Mouse (Mus musculus): ENCODE measurements around the gene Vcp. TPM values are rescaled to one million over a fixed set of nuclear protein-coding genes. Genes with fewer than 3 reads are reported as not detected.

The Vcp gene
- polyA plus RNA-seq, 1 experiment from 2014 or later = 497 TPM

GRCm38 (mm10) chr4:42948527-42948926 is 51.8 kb downstream of the Vcp start:
- ATAC-seq (ENCODE audit: insufficient read depth, low FRiP score) = no peak
- no peak overlapping the region for H3K4me3 ChIP-seq (replicated peaks; ENCODE audit: low read length)
- no peaks in the 10 kb centered on the region for H3K36me3 ChIP-seq (ENCODE audit: control insufficient read depth, insufficient read depth, low read length)
- no peak overlapping the region for H3K9ac ChIP-seq (ENCODE audit: low read length)
- no peaks in the 10 kb centered on the region for H3K9me3 ChIP-seq (replicated peaks; ENCODE audit: control insufficient read depth, low read length)
- H3K27ac ChIP-seq (ENCODE audit: low read length) = no peak overlapping the region
- peaks cover 7% of the 10 kb centered on the region; the same call in 1 of the 2 replicates for H3K27me3 ChIP-seq (ENCODE audit: control insufficient read depth, insufficient read depth, low read length)
- no peak overlapping the region; the same call in 1 of the 2 replicates for H3K4me2 ChIP-seq (ENCODE audit: low read depth, low read length)
- peaks cover 16% of the 10 kb centered on the region for H3K4me1 ChIP-seq (ENCODE audit: control insufficient read depth, insufficient read depth, low read length)
- 31% methylated on average over 13 of the region's 13 CpGs for WGBS

- Histone ChIP-seq H3K9me3 (replicated peaks; ENCODE audit: control insufficient read depth, low read length) (no peaks in the 10 kb centered on the region), H3K4me2 (ENCODE audit: low read depth, low read length) (no peak overlapping the region), H3K27ac (ENCODE audit: low read length) (no peak overlapping the region), H3K36me3 (ENCODE audit: control insufficient read depth, insufficient read depth, low read length) (no peaks in the 10 kb centered on the region), H3K27me3 (ENCODE audit: control insufficient read depth, insufficient read depth, low read length) (peaks cover 7% of the 10 kb centered on the region; the same call in 1 of the 2 replicates), H3K9ac (ENCODE audit: low read length) (no peak overlapping the region), H3K4me1 (ENCODE audit: control insufficient read depth, insufficient read depth, low read length) (peaks cover 16% of the 10 kb centered on the region), H3K4me3 (replicated peaks; ENCODE audit: low read length) (no peak overlapping the region)
- no peak for ATAC-seq (ENCODE audit: insufficient read depth, low FRiP score)
- 62% methylated on average over 10 of the region's 10 CpGs for WGBS
Observed at GRCm38 (mm10) chr4:42946733-42947290, 53.5 kb downstream of the Vcp start.

DNA sequence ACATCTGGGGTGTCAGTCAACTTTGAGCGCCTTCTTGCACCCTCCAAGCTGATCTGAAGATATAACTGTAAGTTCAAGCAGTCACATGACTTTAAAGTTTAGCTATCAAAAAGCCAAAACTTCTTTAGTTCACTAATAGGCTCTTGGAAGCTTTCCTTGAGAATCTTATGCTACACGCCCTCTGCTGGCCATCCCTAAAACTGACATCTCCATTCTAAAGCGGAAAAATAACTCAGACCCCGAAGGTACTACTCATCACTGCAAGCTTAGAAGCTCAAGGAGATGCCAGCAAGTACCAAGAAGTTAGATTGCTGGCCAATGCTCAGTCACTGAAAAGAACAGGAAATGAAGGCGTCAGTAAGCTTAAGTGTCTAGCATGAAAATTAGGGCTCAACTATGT is 54.4 kb downstream of the Vcp start:
- Histone ChIP-seq H3K4me3 (replicated peaks; ENCODE audit: low read length) (no peak overlapping the region), H3K27ac (ENCODE audit: low read length) (no peak overlapping the region), H3K9me3 (replicated peaks; ENCODE audit: control insufficient read depth, low read length) (no peaks in the 10 kb centered on the region), H3K4me1 (ENCODE audit: control insufficient read depth, insufficient read depth, low read length) (peaks cover 10% of the 10 kb centered on the region), H3K4me2 (ENCODE audit: low read depth, low read length) (no peak overlapping the region), H3K27me3 (ENCODE audit: control insufficient read depth, insufficient read depth, low read length) (peaks cover 7% of the 10 kb centered on the region; the same call in 1 of the 2 replicates), H3K36me3 (ENCODE audit: control insufficient read depth, insufficient read depth, low read length) (no peaks in the 10 kb centered on the region), H3K9ac (ENCODE audit: low read length) (no peak overlapping the region)
- WGBS = 4% methylated on average over 5 of the region's 5 CpGs
- ATAC-seq (ENCODE audit: insufficient read depth, low FRiP score) = no peak

DNA sequence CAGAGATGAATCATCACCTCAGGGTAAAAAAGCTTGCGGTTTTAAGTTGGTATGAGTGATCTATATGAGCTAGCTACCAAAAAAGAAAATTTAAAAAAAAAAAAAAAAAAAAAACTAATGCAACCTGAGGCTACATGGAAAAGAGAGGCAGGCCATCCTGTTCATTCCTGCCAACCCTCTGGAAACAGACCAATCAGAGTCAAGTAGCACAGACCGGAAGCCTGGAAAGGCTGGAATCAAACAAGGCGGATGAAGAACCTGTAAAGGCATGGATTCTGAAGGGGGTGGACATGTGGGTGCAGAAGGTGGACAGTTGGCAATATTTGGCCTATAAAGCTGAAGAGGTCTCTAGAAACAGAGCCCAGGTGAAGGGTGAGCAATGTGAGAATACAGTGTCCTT is 54.9 kb downstream of the Vcp start:
- ATAC-seq (ENCODE audit: insufficient read depth, low FRiP score) = no peak
- Histone ChIP-seq H3K36me3 (ENCODE audit: control insufficient read depth, insufficient read depth, low read length) (no peaks in the 10 kb centered on the region), H3K4me2 (ENCODE audit: low read depth, low read length) (no peak overlapping the region), H3K27me3 (ENCODE audit: control insufficient read depth, insufficient read depth, low read length) (peaks cover 7% of the 10 kb centered on the region; the same call in 1 of the 2 replicates), H3K4me1 (ENCODE audit: control insufficient read depth, insufficient read depth, low read length) (peaks cover 9% of the 10 kb centered on the region), H3K9me3 (replicated peaks; ENCODE audit: control insufficient read depth, low read length) (no peaks in the 10 kb centered on the region), H3K4me3 (replicated peaks; ENCODE audit: low read length) (no peak overlapping the region), H3K27ac (ENCODE audit: low read length) (no peak overlapping the region), H3K9ac (ENCODE audit: low read length) (no peak overlapping the region)
- 85% methylated on average over 3 of the region's 3 CpGs for WGBS

GRCm38 (mm10) chr4:42945043-42945442 is 55.3 kb downstream of the Vcp start:
- Histone ChIP-seq H3K4me2 (ENCODE audit: low read depth, low read length) (no peak overlapping the region), H3K9me3 (replicated peaks; ENCODE audit: control insufficient read depth, low read length) (no peaks in the 10 kb centered on the region), H3K4me3 (replicated peaks; ENCODE audit: low read length) (no peak overlapping the region), H3K4me1 (ENCODE audit: control insufficient read depth, insufficient read depth, low read length) (peaks cover 6% of the 10 kb centered on the region; the same call in 1 of the 2 replicates), H3K9ac (ENCODE audit: low read length) (no peak overlapping the region), H3K27ac (ENCODE audit: low read length) (no peak overlapping the region), H3K36me3 (ENCODE audit: control insufficient read depth, insufficient read depth, low read length) (no peaks in the 10 kb centered on the region), H3K27me3 (ENCODE audit: control insufficient read depth, insufficient read depth, low read length) (peaks cover 7% of the 10 kb centered on the region; the same call in 1 of the 2 replicates)
- WGBS = 2% methylated on average over 6 of the region's 6 CpGs
- ATAC-seq (ENCODE audit: insufficient read depth, low FRiP score) = no peak

- Histone ChIP-seq H3K9me3 (replicated peaks; ENCODE audit: control insufficient read depth, low read length) (no peaks in the 10 kb centered on the region), H3K4me3 (replicated peaks; ENCODE audit: low read length) (no peak overlapping the region), H3K9ac (ENCODE audit: low read length) (no peak overlapping the region), H3K27me3 (ENCODE audit: control insufficient read depth, insufficient read depth, low read length) (peaks cover 7% of the 10 kb centered on the region; the same call in 1 of the 2 replicates), H3K27ac (ENCODE audit: low read length) (no peak overlapping the region), H3K4me2 (ENCODE audit: low read depth, low read length) (no peak overlapping the region), H3K36me3 (ENCODE audit: control insufficient read depth, insufficient read depth, low read length) (no peaks in the 10 kb centered on the region), H3K4me1 (ENCODE audit: control insufficient read depth, insufficient read depth, low read length) (peaks cover 3% of the 10 kb centered on the region; the same call in 1 of the 2 replicates)
- ATAC-seq (ENCODE audit: insufficient read depth, low FRiP score) = no peak
- 86% methylated on average over 9 of the region's 9 CpGs for WGBS
Observed at GRCm38 (mm10) chr4:42944185-42944584, 56.1 kb downstream of the Vcp start.

- ATAC-seq (ENCODE audit: insufficient read depth, low FRiP score) = no peak
- Histone ChIP-seq H3K9ac (ENCODE audit: low read length) (no peak overlapping the region), H3K4me3 (replicated peaks; ENCODE audit: low read length) (no peak overlapping the region), H3K9me3 (replicated peaks; ENCODE audit: control insufficient read depth, low read length) (no peaks in the 10 kb centered on the region), H3K27ac (ENCODE audit: low read length) (no peak overlapping the region), H3K36me3 (ENCODE audit: control insufficient read depth, insufficient read depth, low read length) (no peaks in the 10 kb centered on the region), H3K27me3 (ENCODE audit: control insufficient read depth, insufficient read depth, low read length) (peaks cover 7% of the 10 kb centered on the region; the same call in 1 of the 2 replicates), H3K4me1 (ENCODE audit: control insufficient read depth, insufficient read depth, low read length) (no peaks in the 10 kb centered on the region), H3K4me2 (ENCODE audit: low read depth, low read length) (no peak overlapping the region)
- WGBS = 66% methylated on average over 5 of the region's 5 CpGs
Observed at GRCm38 (mm10) chr4:42943341-42943740, 57.0 kb downstream of the Vcp start.

DNA sequence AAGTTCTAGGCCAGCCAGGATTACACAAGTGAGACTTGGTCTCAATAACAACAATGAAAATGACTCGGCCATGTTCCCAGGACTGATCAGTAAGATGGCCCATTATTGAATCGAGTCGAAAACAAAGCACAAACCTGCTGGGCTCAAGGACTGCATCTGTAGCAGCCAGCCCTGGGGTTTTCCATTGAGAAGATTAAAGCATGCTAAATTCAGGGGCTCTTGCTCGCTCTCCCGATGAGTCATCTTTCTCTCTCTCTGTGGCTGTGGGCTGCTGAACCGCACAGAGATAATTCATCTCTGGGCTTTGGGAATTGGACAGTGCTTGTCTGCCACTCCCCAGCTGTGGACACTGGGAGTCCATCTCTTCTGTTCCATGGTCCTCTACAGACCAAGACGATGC is 58.9 kb downstream of the Vcp start:
- H3K4me3 ChIP-seq (replicated peaks; ENCODE audit: low read length) = no peak overlapping the region
- no peaks in the 10 kb centered on the region for H3K36me3 ChIP-seq (ENCODE audit: control insufficient read depth, insufficient read depth, low read length)
- H3K4me2 ChIP-seq (ENCODE audit: low read depth, low read length) = no peak overlapping the region
- no peaks in the 10 kb centered on the region for H3K27me3 ChIP-seq (ENCODE audit: control insufficient read depth, insufficient read depth, low read length)
- no peaks in the 10 kb centered on the region for H3K4me1 ChIP-seq (ENCODE audit: control insufficient read depth, insufficient read depth, low read length)
- no peak overlapping the region for H3K27ac ChIP-seq (ENCODE audit: low read length)
- no peaks in the 10 kb centered on the region for H3K9me3 ChIP-seq (replicated peaks; ENCODE audit: control insufficient read depth, low read length)
- no peak for ATAC-seq (ENCODE audit: insufficient read depth, low FRiP score)
- H3K9ac ChIP-seq (ENCODE audit: low read length) = no peak overlapping the region
- 66% methylated on average over 7 of the region's 7 CpGs for WGBS

DNA sequence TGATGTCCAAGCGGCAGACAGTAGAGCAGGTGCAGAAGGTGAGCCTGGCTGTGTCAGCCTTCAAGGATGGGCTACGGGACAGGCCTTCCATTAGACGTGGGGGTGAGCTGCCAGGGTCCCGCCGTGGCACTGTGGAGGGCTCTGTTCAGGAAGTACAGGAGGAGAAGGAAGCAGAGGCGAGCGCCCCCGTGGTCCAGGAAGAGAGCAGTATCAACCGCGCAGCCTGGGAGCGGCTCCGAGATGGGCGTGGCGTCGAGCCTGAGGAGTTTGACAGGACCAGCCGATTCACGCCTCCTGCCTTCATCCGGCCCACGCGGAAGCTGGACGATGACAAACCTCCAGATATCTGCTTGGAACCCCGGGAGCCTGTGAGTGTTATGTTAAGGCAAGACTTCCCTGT is 66.7 kb downstream of the Vcp start:
- Histone ChIP-seq H3K9me3 (replicated peaks; ENCODE audit: control insufficient read depth, low read length) (no peaks in the 10 kb centered on the region), H3K36me3 (ENCODE audit: control insufficient read depth, insufficient read depth, low read length) (no peaks in the 10 kb centered on the region), H3K4me2 (ENCODE audit: low read depth, low read length) (peak overlapping the region; percentile 47), H3K27ac (ENCODE audit: low read length) (peak overlapping the region; percentile 48; the same call in 1 of the 2 replicates), H3K4me1 (ENCODE audit: control insufficient read depth, insufficient read depth, low read length) (0 out of 2 replicates have a peak, but pooled peaks cover 4% of the 10 kb centered on the region), H3K27me3 (ENCODE audit: control insufficient read depth, insufficient read depth, low read length) (no peaks in the 10 kb centered on the region), H3K4me3 (replicated peaks; ENCODE audit: low read length) (peak overlapping the region; percentile 22), H3K9ac (ENCODE audit: low read length) (peak overlapping the region; percentile 41; the same call in 1 of the 2 replicates)
- WGBS = 7% methylated on average over 22 of the region's 22 CpGs
- ATAC-seq (ENCODE audit: insufficient read depth, low FRiP score) = peak; percentile 86

All from stomach, embryonic 16.5 days (tissue).